Mouse (Mus musculus) kidney, adult 2 months (tissue): ENCODE measurements around the gene Slc36a2.

Experiments used
- CTCF ChIP-seq: fragments of 200-500 bp; conservative IDR thresholded peaks from 2 replicates; pipeline ENCODE4 v1.5.1; 2011; ENCODE audit warnings: low read depth, mild to moderate bottlenecking, control low read depth, low read length, moderate library complexity, mixed read lengths; ENCODE audit not compliant: insufficient read depth, insufficient read length
- POLR2A ChIP-seq: fragments of 200-500 bp; IDR thresholded peaks from one replicate; pipeline ENCODE4 v1.6.1; 2011; ENCODE audit warnings: low read depth, low read length, control low read depth

DNA sequence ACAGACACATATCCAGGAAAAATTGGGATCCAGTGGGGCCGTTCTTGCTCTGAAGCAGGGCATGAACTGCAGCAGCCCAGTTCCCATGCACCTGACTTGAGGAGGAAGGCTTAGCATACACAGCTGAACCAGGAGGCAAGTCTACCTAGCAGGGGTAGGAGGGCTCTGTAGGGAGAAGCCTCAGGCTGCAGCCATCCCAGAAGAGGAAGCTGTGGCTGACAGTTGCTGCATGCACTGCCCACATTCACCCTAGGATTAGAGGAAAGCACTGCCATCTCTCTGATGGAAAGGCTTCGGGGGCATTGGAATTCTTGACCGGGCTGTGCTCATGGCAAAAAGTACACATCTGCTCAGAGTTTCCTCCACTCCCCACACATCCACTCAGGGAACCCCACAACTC lies 5.0 kb downstream of the Slc36a2 start:
- TF ChIP-seq CTCF = no peak
- TF ChIP-seq POLR2A = no peak
